Mouse (Mus musculus): ENCODE results near the gene Lrfn2.

DNA sequence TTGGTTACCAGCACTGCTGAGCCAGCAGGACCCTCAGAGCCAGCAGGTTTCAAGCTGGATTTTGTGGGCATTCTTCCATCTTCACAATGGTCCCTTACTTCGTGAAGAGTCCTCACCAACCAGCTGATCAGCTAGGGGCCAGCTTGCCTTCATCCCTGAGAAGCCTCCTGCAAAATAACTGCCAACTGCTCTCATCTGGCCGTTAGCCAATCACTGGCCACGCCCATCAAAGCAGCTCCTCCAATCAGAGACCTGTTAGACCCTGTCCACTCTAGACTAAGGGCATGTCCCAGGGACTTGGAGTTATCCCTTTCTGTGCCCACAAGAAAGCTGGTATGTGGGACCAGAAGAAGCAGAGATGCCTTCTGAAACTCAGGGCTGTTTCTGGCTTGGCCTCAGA is 181.2 kb downstream of the Lrfn2 start:
- TF ChIP-seq SIN3A (IDR thresholded peaks at IDR 0.05; ENCODE audit: low read length): no peak
- no peak for TF ChIP-seq ETS1 (conservative IDR thresholded peaks at IDR 0.05; ENCODE audit: low read depth, low read length)
- no peak for TF ChIP-seq E2F4 (IDR thresholded peaks at IDR 0.05; ENCODE audit: insufficient replicate concordance, low read depth, low read length)
- no peak for TF ChIP-seq MXI1 (IDR thresholded peaks at IDR 0.05; ENCODE audit: low read depth, low read length)
- no peak for TF ChIP-seq POLR2A (IDR thresholded peaks at IDR 0.05; ENCODE audit: low read depth, low read length)
- TF ChIP-seq USF1 (IDR thresholded peaks at IDR 0.05; ENCODE audit: low read depth, low read length): no peak
- TF ChIP-seq UBTF (IDR thresholded peaks at IDR 0.05; ENCODE audit: low read depth, low read length): no peak
